Mouse (Mus musculus): ENCODE data around the gene Sel1l3.

The Sel1l3 gene

DNA sequence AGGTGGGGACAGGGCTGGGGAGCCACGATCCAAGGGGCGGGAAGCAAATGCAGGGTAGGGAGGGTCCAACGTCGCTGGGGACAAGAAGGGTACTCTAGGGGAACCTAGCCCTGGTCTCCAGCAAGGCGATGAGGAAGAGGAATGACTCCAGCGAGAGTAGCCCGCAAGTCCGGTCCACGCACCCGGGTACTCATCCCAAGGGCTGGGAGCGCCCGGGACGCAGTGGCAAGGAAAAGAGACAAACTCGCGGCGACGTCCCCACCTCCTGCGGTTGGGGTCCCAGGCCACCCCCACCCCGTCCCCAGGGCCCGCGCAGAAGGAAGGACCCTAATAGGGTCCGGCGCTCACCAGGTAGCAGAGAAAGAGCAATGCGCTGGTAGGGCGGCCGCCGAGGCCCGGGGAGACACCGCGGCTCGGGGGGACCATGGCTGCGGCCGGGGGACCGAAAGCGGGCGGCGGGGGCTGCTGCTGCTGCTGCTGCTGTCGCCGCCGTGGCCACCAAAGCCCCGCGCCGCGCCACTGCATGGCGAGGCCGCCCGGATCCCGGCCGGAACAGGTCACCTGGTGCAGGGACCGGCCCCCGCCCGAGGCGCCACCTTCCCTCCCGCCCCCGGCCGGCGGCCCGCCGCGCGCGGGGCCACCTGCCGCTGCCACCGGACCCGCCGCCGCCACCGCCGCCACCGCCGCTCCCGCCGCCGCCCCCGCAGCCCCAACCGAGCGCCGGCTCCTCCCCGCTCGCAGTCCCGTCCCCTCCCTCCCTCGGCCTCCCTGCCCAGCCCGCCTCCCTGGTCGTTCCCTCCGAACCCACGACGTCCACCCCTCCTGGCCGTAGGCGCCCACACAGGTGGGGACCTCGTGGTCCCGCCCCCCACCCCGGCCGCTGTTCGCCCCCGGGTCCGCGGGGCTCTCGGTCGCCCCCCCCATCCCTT is 681 bp downstream of the Sel1l3 start:
- peak in 1 of 2 experiments; percentile 8 for DNase-seq

DNA sequence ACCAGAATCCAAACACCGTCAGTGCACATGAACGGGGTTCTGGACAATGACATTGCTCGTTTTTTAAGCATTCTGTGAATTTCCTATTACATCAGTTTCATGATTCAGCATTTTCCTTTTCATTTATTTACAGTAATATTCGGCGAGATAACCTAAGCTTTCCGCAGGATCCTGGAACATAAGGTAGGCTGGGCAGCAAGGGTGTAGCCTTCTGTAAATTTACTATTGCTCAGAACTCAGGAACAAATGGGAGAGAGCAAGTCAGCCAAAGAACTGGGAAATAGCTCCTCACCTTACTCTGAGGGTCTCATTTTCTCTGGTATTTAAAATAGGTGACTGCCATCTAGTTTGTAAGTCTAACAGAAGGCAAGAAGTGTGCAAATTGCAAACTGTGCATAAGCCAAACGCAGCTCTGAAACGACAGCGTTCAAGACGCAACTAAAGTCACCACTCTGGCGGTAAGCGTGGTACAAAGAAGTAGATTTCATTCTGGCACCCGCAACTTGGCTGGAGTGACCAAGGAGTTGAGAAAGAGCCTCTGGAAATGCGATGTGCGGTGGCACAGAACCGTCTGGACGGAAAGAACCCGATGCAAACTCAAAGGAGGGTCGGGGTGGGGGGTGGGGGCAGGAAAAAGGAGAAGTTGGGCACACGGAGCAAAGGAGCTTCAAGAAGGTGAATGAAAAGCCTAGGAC is 1.5 kb downstream of the Sel1l3 start:
- no peak for DNase-seq

DNA sequence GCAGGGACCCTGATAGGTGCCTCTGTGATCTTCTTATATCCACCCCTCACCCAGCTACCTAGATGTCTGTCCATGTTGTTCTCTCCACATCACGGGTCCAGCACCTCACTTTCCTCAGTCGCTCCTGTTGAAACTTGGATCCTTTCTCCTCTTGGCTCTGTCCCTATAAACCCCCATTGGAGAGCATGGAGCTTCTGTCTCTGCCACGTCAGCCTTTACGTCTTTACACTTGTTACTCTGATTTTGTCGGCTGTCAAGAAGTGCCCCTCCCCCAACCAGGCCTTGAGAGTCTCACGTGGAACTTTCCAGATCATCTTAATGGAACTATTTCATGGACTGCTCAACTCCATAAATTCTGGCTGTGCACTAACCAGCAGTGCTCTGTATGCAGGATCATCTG is 2.5 kb downstream of the Sel1l3 start:
- no peak for DNase-seq

DNA sequence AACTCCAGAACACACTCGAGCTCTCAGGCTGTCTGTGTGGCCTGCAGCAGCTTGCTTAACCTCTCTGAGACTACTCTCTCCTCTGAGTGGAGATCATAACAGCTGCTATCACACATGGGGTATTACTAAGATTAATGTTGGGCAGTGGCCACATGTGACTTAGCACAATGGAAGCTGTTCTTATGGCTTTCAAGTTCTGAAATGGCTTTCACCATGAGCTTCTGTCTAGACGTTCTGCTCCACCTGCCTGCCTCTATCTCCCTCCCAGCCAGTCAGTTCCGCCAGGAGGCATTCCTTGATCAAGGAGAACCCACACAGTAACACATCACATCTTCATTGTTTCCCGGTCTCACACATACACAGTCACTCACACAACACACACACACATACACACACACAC is 3.2 kb downstream of the Sel1l3 start:
- DNase-seq = no peak

DNA sequence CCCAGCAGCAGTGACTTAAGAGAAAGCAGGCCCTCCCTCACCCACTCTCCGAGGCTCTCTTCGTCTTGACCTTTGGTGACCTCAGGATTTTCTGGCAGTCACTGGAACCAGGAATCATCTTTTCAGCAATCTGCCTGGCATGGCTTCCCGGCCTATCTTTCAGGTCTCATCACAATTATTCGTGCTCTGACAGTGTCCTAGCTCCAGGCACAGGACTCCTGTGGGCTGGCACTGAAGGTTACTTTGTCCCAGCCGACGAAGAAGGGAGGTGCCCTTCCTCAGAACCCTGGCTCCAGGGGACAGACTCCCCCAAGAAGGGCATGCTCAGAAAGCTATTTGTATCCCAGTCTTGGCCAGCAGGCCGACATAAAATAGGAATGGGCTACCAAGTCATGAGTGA is 4.0 kb downstream of the Sel1l3 start:
- DNase-seq = no peak

DNA sequence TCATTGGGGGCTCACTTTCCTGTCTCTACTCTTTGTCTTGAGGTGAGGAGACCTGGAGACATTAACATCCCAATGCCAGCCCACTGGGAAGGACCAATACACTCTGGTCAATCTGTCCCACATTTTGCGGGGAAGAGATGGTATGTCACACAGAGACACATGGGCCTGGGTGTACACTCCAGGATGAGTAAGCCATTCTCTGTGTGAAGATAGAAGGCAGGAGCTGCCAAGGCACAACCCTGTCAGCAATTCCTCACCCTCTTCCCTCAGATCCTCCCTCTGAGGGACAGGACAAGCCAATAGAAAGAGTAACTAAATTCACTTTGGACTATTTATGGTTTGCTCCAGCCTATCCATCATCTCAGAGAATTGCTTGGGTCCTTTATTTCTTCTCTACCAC is 5.0 kb downstream of the Sel1l3 start:
- DNase-seq = no peak

DNA sequence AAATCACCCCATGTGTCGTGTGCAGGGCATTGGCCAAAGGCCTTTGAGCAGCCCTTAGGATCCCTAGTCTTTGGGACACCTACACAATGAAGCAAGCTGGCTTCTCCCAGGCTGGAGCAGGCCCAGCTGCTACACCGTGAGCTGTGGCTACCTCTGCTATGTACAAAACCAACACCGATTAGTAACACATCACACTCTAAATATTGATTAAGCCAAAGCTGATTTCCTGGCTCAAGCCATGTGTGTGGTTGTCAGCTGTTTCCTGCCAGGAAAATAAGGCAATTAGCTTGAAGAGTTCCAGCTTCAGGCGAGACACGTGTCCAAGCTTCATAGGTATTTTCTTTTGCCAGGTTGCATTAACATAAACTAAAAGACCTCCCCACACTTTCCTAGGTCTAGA is 7.2 kb downstream of the Sel1l3 start:
- DNase-seq = no peak

DNA sequence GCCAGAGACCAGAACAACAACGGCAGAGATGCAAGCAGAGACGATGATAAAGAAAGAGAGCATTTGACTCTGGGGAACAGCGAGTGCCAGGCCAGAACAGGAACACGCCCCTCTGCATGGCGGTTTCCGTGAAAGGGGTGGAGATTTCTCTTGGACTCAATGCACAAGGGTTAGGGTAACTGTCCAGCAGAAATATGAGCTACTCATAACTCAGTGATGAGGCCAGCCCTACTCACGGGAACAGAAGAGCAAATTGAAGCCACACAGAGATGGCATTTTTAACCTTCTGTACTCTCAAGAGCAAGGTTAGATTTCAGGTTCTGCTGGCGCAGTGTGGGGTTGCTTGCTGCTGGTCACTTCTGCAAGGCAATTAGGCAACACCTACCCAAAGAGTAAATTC is 11.0 kb downstream of the Sel1l3 start:
- DNase-seq = no peak

DNA sequence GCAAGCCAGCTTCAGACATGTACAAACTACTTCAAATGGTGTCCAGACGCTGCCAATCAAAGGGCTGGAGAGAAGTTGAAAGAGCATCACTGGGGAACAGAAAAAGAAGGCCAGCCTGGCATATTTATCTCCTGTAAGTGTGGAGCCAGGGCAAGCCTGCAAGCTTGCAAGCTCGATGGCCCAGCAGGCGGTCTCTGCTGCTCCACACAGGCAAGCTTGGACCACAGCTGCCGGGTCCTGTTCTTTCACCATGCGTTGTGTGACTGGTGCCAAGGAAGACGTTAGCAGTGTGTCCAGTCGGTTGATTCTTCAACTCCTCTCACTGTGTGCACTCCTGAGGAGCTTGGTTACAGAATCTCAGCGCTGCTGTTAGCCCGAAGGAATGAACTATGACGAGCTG is 12.9 kb downstream of the Sel1l3 start:
- no peak for DNase-seq

DNA sequence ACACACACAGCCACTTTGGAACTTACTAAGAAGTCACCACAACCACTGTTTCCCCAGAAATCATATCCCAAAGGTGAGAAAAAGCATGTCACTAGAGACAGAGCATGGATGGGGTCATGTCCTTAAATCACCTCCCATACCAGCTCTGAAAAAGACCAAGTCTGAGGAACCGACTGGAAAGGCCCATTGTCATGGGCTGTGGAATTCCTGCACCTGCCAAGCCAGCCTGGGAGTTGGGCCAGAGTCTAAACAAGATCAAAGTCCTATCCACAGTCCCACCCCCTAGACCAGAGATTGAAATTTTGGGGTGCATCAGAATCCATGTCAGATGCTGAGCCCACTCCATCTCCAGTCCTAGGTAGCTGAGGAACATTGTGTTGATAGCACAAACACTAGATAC is 15.3 kb downstream of the Sel1l3 start:
- no peak for DNase-seq

DNA sequence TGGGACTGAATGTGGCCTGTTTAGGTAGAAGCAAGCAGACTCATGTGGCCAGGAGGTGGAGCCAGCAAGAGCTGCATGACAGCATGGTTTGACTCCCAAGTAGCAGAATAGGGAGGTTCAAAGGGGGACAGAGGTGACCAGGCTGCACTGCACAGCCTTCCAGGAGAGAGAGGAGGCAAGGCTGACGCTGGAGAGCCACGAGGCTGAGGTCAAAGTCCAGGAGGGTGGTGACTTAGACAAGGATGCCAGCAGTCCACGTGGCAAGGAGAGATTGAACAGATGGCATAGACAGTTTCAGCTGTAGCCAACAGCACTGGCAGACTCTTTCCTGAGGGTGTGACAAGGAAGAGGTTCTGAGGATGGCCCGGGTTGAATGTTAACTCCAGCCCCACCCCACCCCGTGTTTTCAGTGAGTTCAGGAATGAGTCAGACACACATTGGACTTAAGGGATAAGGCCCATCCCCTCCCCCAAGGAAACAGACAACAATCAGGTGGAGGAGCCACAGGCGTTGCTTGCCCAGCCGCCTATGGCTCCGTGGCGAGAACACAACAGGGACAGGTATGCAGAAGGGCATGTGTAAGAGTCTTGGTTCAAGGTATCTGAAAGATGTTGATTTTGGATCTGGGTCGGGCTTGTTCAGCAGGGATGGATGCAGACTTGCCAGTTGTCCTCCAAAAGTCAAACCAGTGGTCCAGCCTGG is 17.2 kb downstream of the Sel1l3 start:
- DNase-seq = no peak

DNA sequence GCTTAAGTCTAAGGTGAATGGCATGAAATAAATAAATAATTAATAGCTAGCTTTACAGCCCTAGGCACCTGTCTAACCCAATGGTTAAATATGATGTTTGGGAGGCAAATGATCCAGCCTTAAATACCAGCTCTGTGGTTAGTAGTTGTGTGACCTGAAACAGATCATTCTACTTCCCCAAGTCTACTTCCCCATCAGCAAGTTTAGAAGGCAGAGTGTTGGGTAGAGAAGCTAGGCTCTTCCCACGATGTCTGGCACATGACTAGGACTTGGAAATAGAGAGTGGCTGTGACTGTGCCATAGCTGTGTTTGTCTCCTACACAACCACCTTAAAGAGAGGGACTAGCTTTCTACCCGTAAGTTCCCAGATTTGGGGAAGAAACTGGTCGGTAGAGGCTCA is 18.9 kb downstream of the Sel1l3 start:
- no peak for DNase-seq

DNA sequence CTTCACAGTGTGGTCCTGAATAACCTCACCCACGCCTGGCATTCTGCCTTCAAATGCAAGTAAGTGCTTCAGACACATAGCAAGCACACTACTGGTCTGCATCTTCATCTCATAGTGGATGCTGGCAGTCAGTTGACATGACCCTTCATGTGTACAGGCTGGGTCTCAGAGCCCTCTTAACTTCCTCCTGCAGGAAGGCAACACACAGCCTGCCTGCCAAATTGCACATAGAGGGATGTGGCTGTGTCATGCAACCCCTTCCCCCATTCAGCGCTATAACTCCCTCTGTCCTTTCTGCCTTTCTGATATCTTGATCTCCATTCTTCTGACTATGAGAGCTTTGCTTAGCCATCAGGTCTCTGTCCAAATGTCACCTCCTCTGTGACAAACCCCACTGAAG is 19.3 kb downstream of the Sel1l3 start:
- no peak for DNase-seq

DNA sequence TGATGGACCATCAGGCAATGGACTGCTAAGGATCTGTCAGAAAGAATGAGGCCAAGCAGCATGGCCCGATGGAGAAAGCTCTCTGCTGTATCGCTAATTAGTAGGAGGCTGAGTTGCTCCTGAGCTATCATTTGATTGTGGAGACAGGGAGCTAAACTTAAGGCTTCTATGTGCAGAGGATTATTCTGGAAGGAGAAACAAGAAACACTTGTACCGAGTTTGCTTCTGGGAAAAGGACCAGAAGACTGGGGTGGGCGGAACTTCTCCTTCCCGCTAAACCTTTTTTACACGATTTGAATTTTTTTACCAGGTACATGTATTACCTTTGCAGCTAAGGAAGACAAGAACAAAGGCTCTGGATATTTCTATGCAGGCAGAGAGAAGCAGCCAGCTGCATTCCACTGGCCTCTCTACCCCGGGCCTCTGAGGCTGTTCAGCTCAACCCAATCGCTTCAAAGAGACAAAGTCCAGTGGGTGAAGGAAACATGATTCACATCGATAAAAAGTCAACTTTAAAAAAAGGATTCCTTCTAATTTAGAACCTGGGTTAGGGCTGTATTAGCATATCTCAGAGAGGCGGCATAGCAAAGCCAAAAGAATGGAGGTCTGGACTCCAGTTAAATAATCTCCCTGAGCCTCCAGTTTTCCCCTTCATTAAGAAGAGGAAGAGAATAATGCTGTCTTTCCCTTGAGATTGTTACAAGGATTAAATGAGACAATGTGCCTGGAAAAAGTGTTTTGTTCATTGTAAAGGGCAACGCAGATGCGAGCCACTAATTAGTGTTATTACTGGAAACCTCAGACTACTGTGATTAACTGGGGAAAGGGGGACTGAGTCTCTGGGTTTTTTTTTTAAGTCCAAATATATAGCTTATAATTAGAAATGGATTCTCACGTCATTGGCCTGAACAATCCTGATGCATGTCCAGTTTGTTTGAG is 20.4 kb downstream of the Sel1l3 start:
- no peak for DNase-seq

DNA sequence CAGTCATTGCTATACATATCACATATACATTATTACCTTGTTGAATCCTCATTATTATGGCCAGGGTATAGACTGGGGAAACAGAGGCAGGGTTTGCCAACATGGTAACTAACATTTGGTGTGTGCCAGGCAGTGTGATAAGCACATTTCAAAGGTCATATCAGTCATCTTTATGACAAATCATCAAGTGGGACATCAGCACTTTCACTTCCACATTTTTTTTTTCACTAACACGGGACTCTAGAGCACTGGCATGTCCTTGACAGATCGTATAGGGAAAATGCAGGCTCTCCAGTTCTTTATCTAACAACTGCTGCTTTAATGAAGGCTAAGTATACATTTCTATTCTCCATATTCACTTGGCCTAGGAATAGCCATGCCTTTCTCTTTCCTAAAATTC is 25.1 kb downstream of the Sel1l3 start:
- DNase-seq = no peak

DNA sequence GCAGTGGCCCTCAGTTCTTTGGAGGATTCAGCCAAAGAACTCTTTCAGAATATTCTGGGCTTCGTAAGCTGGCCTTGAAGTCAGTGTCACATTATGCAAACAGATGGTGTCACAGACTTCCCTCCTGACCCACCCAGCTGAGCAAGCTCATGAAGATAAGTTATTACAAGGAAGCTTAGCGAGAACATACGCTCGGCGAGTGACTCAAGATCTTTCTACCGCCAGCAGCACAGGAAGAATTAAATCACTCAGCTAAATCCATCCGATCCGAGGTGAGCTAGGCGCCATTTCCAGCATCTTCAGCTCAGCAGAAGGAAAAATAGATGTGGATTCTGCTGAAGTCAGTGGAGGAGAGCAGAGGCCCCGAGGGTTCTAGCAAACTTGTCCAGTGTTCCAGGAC is 26.5 kb downstream of the Sel1l3 start:
- no peak for DNase-seq

DNA sequence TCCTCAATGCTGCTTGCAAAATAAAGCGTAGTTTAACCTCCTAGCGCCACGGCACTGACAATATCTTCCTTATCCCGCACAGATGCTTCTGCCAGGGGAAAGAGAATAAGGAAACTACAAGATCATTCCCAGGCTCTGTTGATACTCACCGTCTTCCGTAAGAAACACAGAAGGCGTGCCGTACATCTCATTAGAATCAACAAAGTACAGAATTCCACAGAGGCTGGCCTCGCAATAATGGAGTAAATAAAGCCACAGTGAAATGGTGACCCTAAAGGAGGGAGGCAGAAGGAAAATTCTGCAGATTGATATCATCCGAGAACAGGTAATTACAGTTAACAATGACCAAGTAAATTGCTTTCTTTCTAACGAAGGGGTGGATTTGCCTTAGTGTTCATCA is 27.9 kb downstream of the Sel1l3 start:
- DNase-seq = no peak

DNA sequence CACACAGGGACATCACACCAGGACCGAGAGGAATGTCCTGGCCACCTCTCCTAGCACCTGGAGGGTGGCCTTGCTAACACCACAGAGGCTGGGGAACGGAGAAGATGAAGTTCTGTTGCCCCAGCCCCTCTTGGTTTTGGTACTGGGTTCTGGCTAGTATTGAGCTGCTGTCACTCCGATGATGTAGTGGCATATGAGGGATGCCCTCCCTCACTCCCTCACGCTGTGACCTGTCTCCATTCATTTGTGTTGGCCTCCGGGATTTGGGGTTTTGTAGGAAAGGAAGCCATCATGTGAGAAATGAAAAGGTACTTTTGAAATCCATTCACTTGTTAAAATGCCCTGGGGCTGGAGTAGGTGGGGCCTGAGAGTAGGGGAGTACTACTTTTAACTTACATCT is 33.8 kb downstream of the Sel1l3 start:
- no peak for DNase-seq

DNA sequence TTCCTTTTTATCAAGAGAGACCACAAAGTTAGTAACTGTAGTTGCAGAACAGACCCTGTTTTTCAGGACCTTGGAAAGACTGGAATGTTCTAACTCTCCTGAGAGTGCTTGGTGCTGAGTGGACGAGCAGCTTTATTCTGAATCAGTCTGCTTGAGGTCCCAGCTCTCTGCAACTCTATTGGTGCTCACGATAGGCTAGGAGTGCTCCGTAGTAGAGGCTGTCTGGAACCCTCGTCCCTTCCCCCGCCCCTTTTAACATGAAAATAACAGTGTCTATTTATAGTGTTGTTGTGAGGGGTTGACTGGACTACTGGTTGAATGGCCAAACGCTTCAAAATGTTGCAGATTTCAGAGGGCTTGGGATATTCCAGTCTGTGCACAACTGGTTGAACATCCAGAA is 37.0 kb downstream of the Sel1l3 start:
- no peak for DNase-seq

DNA sequence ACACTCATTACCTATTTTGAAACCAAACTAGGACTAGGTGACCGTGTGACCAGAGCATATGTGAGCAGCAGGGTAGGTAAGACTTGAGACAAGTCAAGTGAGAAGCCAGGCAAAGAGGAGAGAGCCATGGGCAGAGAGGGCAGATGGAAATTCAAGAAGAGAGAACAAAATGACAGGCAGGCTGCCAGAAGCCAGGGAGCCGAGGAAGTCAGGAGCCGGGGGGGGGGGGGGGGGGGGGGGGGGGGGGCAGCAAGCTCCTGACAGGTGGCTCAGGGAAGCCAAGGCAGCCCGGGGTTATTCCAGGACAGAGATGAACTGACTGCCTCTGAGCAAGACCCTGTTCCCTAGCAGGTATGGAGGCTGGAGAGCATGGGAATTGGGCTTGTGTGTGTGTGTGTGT is 37.7 kb downstream of the Sel1l3 start:
- DNase-seq = no peak

DNA sequence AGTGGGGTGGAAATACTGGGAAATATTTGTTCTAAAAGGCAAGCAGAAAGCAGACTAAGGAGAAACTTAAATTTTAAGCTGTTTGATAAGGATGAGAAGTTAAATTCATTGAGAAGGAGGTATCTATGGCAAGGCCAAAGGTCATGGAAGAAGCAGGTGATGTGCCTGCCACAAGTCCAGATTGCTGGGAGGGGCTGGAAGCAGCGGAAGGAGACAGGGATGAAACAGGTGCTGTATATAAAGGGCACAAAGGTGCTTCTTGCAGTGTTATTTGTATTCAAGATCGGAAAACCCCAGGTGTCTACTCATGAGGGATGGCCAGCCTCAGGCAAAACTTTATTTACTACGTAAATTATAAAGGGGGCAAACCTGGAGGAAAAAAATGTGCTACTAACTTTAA is 38.5 kb downstream of the Sel1l3 start:
- no peak for DNase-seq

DNA sequence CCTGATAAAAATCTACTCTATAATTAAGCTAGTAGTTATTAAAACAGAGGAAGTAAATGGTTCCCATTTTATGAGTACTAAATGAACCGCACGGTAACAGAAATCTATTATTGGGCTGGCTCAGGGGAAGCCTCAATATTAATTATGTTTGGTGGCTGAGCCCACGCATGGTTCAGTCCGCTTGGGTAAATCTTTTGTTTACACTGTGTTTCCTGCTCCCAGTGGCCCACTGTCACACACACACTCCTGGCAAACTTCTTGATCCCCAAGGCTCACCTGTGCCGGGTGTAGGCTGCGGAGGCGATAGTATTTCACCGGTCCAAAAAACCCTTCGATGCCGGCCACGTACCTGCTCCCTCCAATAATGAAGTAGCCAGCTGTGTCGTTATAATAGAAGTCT is 39.3 kb downstream of the Sel1l3 start:
- DNase-seq = no peak

DNA sequence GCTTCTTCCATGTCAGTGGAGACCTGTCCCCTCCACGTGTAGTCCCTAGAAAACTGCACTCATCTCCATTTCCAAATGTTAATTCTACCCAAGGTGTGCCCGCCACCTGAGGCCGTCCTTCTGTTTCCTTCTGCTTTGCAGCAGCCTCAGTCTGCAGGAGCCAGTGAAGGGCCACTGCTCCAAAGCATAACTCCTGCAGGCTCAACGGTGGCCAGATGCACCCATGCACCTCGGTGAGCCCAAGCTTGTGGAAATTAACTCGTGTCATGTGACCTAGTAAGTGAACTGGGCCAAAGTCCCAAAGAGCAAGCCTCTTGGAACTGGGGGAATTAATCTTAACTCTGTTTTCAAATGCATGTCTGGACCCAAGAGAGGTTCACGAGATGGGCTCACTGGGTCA is 40.8 kb downstream of the Sel1l3 start:
- DNase-seq = no peak

Measured in thymus, adult 18-20 months (tissue).